Mouse (Mus musculus) CD8-positive naive resting alpha-beta T cell, adult 2 months (primary cell): ENCODE measurements around the gene Max.

Experiments
- DNase-seq, 2 experiments: peaks; one replicate each; pipeline ENCODE4 v3.0.0; 2022; ENCODE audit warnings: low read depth in 2 of 2, low spot score in 2 of 2

Gene Max

GRCm38 (mm10) chr12:76961932-76962891 lies at the start of gene Max:
Gene Max (minus strand): TSS chr12:76962201.
- DNase-seq = peak; percentile 94 to 95

GRCm38 (mm10) chr12:77011092-77011720 lies 49.2 kb upstream of the Max start:
- DNase-seq = no peak

GRCm38 (mm10) chr12:77009202-77010030 lies 47.4 kb upstream of the Max start:
- peak in 1 of 2 experiments; percentile 16 for DNase-seq

- DNase-seq = no peak
Observed at GRCm38 (mm10) chr12:77004893-77005292, 42.9 kb upstream of the Max start.

- no peak for DNase-seq
Observed at GRCm38 (mm10) chr12:77002551-77003228, 40.7 kb upstream of the Max start.

GRCm38 (mm10) chr12:77001312-77001711 lies 39.3 kb upstream of the Max start:
- DNase-seq = no peak

GRCm38 (mm10) chr12:77000705-77001284 lies 38.8 kb upstream of the Max start:
- DNase-seq = no peak

GRCm38 (mm10) chr12:77000096-77000704 lies 38.2 kb upstream of the Max start:
- DNase-seq = peak; percentile 53 to 66

GRCm38 (mm10) chr12:76994766-76995165 lies 32.8 kb upstream of the Max start:
- no peak for DNase-seq

- DNase-seq = no peak
Observed at GRCm38 (mm10) chr12:76992891-76993529, 31.0 kb upstream of the Max start.

GRCm38 (mm10) chr12:76982818-76983471 lies 20.9 kb upstream of the Max start:
- no peak for DNase-seq

- no peak for DNase-seq
Observed at GRCm38 (mm10) chr12:76979530-76979929, 17.5 kb upstream of the Max start.

- DNase-seq = no peak
Observed at GRCm38 (mm10) chr12:76972669-76973068, 10.7 kb upstream of the Max start.

GRCm38 (mm10) chr12:76972241-76972640 lies 10.2 kb upstream of the Max start:
- no peak for DNase-seq

- DNase-seq = no peak
Observed at GRCm38 (mm10) chr12:76971642-76972221, 9.7 kb upstream of the Max start.

GRCm38 (mm10) chr12:76965876-76966275 lies 3.9 kb upstream of the Max start:
- DNase-seq = no peak

GRCm38 (mm10) chr12:76965089-76965488 lies 3.1 kb upstream of the Max start:
- DNase-seq = no peak

GRCm38 (mm10) chr12:76961052-76961931 lies 709 bp downstream of the Max start:
- no peak for DNase-seq
